Mouse (Mus musculus) 3134 (cell line): ENCODE results near the gene Gm21987.
A peak's percentile ranks its signal among the peaks of the same experiment; 100 is the strongest.

Experiments used
- DNase-seq: peaks from one replicate; pipeline ENCODE4 v3.0.0-alpha.2; 2011; ENCODE audit warnings: low spot score; ENCODE audit not compliant: insufficient read length; ENCODE audit errors: extremely low read depth

Gm21987 gene

GRCm38 (mm10) chr16:38390322-38390721, 43.5 kb downstream of the Gm21987 start:
- DNase-seq, result no peak

GRCm38 (mm10) chr16:38392126-38392894, 45.5 kb downstream of the Gm21987 start:
- no peak for DNase-seq

GRCm38 (mm10) chr16:38394191-38394618, 47.4 kb downstream of the Gm21987 start:
- peak; percentile 77 for DNase-seq

GRCm38 (mm10) chr16:38395060-38395730, 48.4 kb downstream of the Gm21987 start:
- no peak for DNase-seq

GRCm38 (mm10) chr16:38396155-38396554, 49.3 kb downstream of the Gm21987 start:
- DNase-seq, result peak; percentile 81

GRCm38 (mm10) chr16:38398266-38398665, 51.4 kb downstream of the Gm21987 start:
- no peak for DNase-seq

- no peak for DNase-seq
These were observed 52.2 kb downstream of the Gm21987 start for GRCm38 (mm10) chr16:38399076-38399475.

GRCm38 (mm10) chr16:38399531-38400231, 52.8 kb downstream of the Gm21987 start:
- DNase-seq, result no peak

GRCm38 (mm10) chr16:38400311-38400960, 53.6 kb downstream of the Gm21987 start:
- DNase-seq, result no peak

- DNase-seq, result no peak
These were observed 54.6 kb downstream of the Gm21987 start for GRCm38 (mm10) chr16:38401468-38401867.

GRCm38 (mm10) chr16:38403639-38404038, 56.8 kb downstream of the Gm21987 start:
- no peak for DNase-seq

- DNase-seq, result no peak
These were observed 59.5 kb downstream of the Gm21987 start for GRCm38 (mm10) chr16:38406293-38406692.

- no peak for DNase-seq
These were observed 59.9 kb downstream of the Gm21987 start for GRCm38 (mm10) chr16:38406708-38407107.

GRCm38 (mm10) chr16:38407584-38407983, 60.7 kb downstream of the Gm21987 start:
- no peak for DNase-seq

GRCm38 (mm10) chr16:38408416-38408815, 61.6 kb downstream of the Gm21987 start:
- no peak for DNase-seq
